Mouse (Mus musculus): Measurements from ENCODE around the gene Npas2.

DNA sequence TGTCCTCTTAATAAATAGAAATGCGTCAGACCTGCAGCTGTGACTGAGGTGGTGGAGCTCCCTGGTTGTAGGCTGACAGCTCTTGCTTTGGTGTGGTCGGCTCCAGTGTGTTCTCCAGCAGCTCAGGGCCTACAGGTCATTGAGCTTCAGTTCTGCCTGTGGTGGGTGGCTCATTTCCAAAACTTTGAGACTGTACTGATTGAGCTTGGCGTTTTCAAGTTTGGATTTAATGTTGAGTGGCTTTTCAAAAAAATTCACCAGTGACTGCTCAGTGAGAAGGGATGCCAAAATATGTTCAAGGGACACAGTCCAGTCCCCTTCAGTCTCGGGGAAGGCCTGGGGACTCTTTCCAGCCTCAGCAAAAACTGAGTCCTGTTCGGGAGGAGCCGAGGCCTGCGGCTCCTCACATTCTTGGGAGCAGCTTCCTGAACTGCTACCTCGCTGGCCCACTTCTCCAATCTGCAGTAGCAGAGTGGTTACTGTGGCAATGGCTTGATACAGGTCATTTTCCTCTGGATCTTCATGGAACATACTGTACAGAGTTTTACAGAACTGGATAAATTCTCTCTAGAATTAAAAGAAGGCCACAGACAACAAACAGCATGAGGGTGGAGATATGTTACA lies 178.8 kb downstream of the Npas2 start:
- no peak for TF ChIP-seq CTCF (IDR thresholded peaks at IDR 0.05; ENCODE audit: low read depth, low read length)
- no peak for TF ChIP-seq EP300 (IDR thresholded peaks at IDR 0.05; ENCODE audit: insufficient read depth, low read depth, low read length)
- TF ChIP-seq POLR2A (IDR thresholded peaks at IDR 0.05; ENCODE audit: insufficient read depth, low read length), result no peak

All from ES-Bruce4 (cell line).